13 mouse cellular contexts compared by ENCODE assay signal in genomic region chr5:30943004-30943403, GRCm38 (mm10). TPM values are rescaled to one million over a fixed set of nuclear protein-coding genes. Genes with fewer than 3 reads are reported as not detected.
A peak's percentile ranks its signal among the peaks of the same experiment; 100 is the strongest.
DNase-seq lines count a peak whose midpoint lies in the region; ATAC-seq and TF ChIP-seq lines count a peak whose summit lies in the region.
"Had no signal": no experiment of that assay in that cellular context is flagged by ENCODE, and none has a peak within 500 bp of the region (broad histone marks: within the 10 kb centered on the region; RNA-seq: fewer than 3 reads in every experiment).

No protein-coding gene starts in this region.

- H3K4me3 ChIP-seq in kidney, embryonic 15.5 days (replicated peaks), result no peak overlapping the region
- H3K4me3 ChIP-seq in CH12.LX (replicated peaks in 1 of 3; ENCODE audit: low read depth in 2 of 3, low read length in 2 of 3, poor library complexity in 1 of 3), result no peak overlapping the region
- H3K4me3 ChIP-seq in heart, embryonic 12.5 days, result no peak overlapping the region
- H3K4me3 ChIP-seq in midbrain, embryonic 13.5 days (replicated peaks), result no peak overlapping the region
- H3K4me3 ChIP-seq: hindbrain, embryonic 13.5 days had no signal

- WGBS in kidney, embryonic 15.5 days, result 96% methylated on average over 2 of the region's 2 CpGs
- 85% methylated on average over 2 of the region's 2 CpGs for WGBS in heart, embryonic 12.5 days
- 96% methylated on average over 2 of the region's 2 CpGs for WGBS in midbrain, embryonic 13.5 days

- no peak overlapping the region for H3K9ac ChIP-seq in kidney, embryonic 15.5 days
- H3K9ac ChIP-seq in CH12.LX (ENCODE audit: insufficient read depth, low read depth), result no peak overlapping the region
- H3K9ac ChIP-seq in heart, embryonic 12.5 days, result no peak overlapping the region
- H3K9ac ChIP-seq in midbrain, embryonic 13.5 days (replicated peaks), result no peak overlapping the region
- H3K9ac ChIP-seq: hindbrain, embryonic 13.5 days had no signal

- H3K4me2 ChIP-seq in kidney, embryonic 15.5 days, result no peak overlapping the region
- no peak overlapping the region for H3K4me2 ChIP-seq in CH12.LX (ENCODE audit: insufficient read depth, low read depth, poor library complexity, severe bottlenecking)
- H3K4me2 ChIP-seq in heart, embryonic 12.5 days, result no peak overlapping the region
- H3K4me2 ChIP-seq in midbrain, embryonic 13.5 days (replicated peaks), result no peak overlapping the region
- H3K4me2 ChIP-seq: hindbrain, embryonic 13.5 days had no signal

- H3K4me1 ChIP-seq in kidney, embryonic 15.5 days, result peaks cover 11% of the 10 kb centered on the region
- H3K4me1 ChIP-seq in CH12.LX (ENCODE audit: control insufficient read depth in 1 of 2, insufficient read depth in 2 of 2), result no peaks in the 10 kb centered on the region
- 0 out of 2 replicates have a peak, but pooled peaks cover 8% of the 10 kb centered on the region for H3K4me1 ChIP-seq in heart, embryonic 12.5 days (replicated peaks)
- peaks cover 11% of the 10 kb centered on the region; the same call in 1 of the 2 replicates for H3K4me1 ChIP-seq in midbrain, embryonic 13.5 days (replicated peaks)

- in situ Hi-C loops in CH12.LX (cut with MboI; ENCODE audit: low pct_ligation_motif_present, low pct_unique_long_range_greater_than_20kb, low sequenced_read_pairs), result no loop called here

- H3K27ac ChIP-seq in kidney, embryonic 15.5 days, result no peak overlapping the region
- no peak overlapping the region for H3K27ac ChIP-seq in CH12.LX (ENCODE audit: insufficient read depth, low read depth)
- no peak overlapping the region for H3K27ac ChIP-seq in heart, embryonic 12.5 days (ENCODE audit: poor library complexity, severe bottlenecking)
- no peak overlapping the region for H3K27ac ChIP-seq in midbrain, embryonic 13.5 days
- H3K27ac ChIP-seq: hindbrain, embryonic 13.5 days had no signal

- H3K27me3 ChIP-seq in kidney, embryonic 15.5 days, result peaks cover 8% of the 10 kb centered on the region; the same call in 1 of the 2 replicates
- peaks cover 6% of the 10 kb centered on the region for H3K27me3 ChIP-seq in CH12.LX (replicated peaks)
- peaks cover 16% of the 10 kb centered on the region for H3K27me3 ChIP-seq in heart, embryonic 12.5 days (replicated peaks)
- peaks cover 5% of the 10 kb centered on the region; the same call in 1 of the 2 replicates for H3K27me3 ChIP-seq in midbrain, embryonic 13.5 days

- no peaks in the 10 kb centered on the region for H3K9me3 ChIP-seq in kidney, embryonic 15.5 days (replicated peaks)
- H3K9me3 ChIP-seq in CH12.LX (replicated peaks; ENCODE audit: low read length), result no peaks in the 10 kb centered on the region
- no peaks in the 10 kb centered on the region for H3K9me3 ChIP-seq in heart, embryonic 12.5 days (replicated peaks)
- H3K9me3 ChIP-seq in midbrain, embryonic 13.5 days, result no peaks in the 10 kb centered on the region
- H3K9me3 ChIP-seq: hindbrain, embryonic 13.5 days had no signal

- TF ChIP-seq RAD21 in CH12.LX (IDR thresholded peaks at IDR 0.05; ENCODE audit: low read depth, low read length), result peak; percentile 54

- no peaks in the 10 kb centered on the region for H3K79me2 ChIP-seq in CH12.LX (replicated peaks; ENCODE audit: control insufficient read depth, extremely low read depth, insufficient read depth, poor library complexity, severe bottlenecking)

- TF ChIP-seq POLR2A in CH12.LX (IDR thresholded peaks at IDR 0.05; ENCODE audit: low read depth, low read length), result no peak

- dilution Hi-C loops in CH12.LX (cut with MboI; ENCODE audit: extremely low pct_ligation_motif_present, extremely low pct_unique_long_range_greater_than_20kb, low sequenced_read_pairs), result no loop called here

- TF ChIP-seq CTCF in CH12.LX (conservative IDR thresholded peaks at IDR 0.05 in 1 of 2, IDR thresholded peaks at IDR 0.05 in 1 of 2; ENCODE audit: low read depth in 2 of 2, low read length in 2 of 2), result peak; percentile 22 to 69; a peak in 3 of 4 replicates

- H3K36me3 ChIP-seq in kidney, embryonic 15.5 days, result no peaks in the 10 kb centered on the region
- H3K36me3 ChIP-seq in CH12.LX (replicated peaks in 1 of 2; ENCODE audit: control insufficient read depth in 1 of 2, insufficient read depth in 1 of 2, low read length in 1 of 2), result no peaks in the 10 kb centered on the region
- no peaks in the 10 kb centered on the region for H3K36me3 ChIP-seq in heart, embryonic 12.5 days
- H3K36me3 ChIP-seq in midbrain, embryonic 13.5 days, result no peaks in the 10 kb centered on the region
- H3K36me3 ChIP-seq: hindbrain, embryonic 13.5 days had no signal

- DNase-seq in kidney, adult 8-10 months, result peak; percentile 48 to 62
- DNase-seq in CH12.LX (ENCODE audit: extremely low read depth), result no peak
- DNase-seq in MN1 (ENCODE audit: low spot score), result peak; percentile 32
- peak; percentile 40 to 56 for DNase-seq in kidney, postnatal 4 days
- DNase-seq in urinary bladder, postnatal 36 days (ENCODE audit: low spot score in 2 of 2), result no peak
- DNase-seq: gastrocnemius, postnatal 25 days; right cerebral cortex, postnatal 4 days had no signal

- ATAC-seq in kidney, embryonic 15.5 days (replicated peaks; ENCODE audit: low FRiP score), result no peak
- no peak for ATAC-seq in heart, embryonic 12.5 days (ENCODE audit: insufficient number of reproducible peaks, low FRiP score)
- ATAC-seq in midbrain, embryonic 13.5 days, result no peak

- no peak for TF ChIP-seq EP300 in CH12.LX (IDR thresholded peaks at IDR 0.05; ENCODE audit: low read length)

TF ChIP-seq in CH12.LX, 34 proteins besides CTCF, POLR2A, EP300 and RAD21:
- TF ChIP-seq SMC3 (IDR thresholded peaks at IDR 0.05; ENCODE audit: low read depth, low read length) (peak; percentile 69), ELF1 (IDR thresholded peaks at IDR 0.05; ENCODE audit: low read depth, low read length) (no peak)
TF ChIP-seq in CH12.LX: peak in this region for 1.

RNA-seq across cellular contexts. Expression of gene Cgref1, which starts 2.4 kb away (rescaled TPM):
- 12.5 and 17.4 TPM in 2 replicates for polyA plus RNA-seq in kidney, embryonic 15.5 days (2015; fragmentation: Nextera tagmentation; extraction: Ambion mirVana)
- total RNA-seq in CH12.LX (2012; rRNA removed) (not detected in 2 replicates), CH12.LX (2014; rRNA removed) (not detected in 2 replicates)
- polyA plus RNA-seq in CH12.LX (2012; ENCODE audit: insufficient read length, low read depth), result not detected in 2 replicates
- 4.9 and 5.2 TPM in 2 replicates for polyA plus RNA-seq in heart, embryonic 12.5 days (2016; fragmentation: Nextera tagmentation; extraction: Ambion mirVana)
- 23.0 TPM in 2 replicates for polyA plus RNA-seq in midbrain, embryonic 13.5 days (2015; fragmentation: Nextera tagmentation; extraction: Ambion mirVana)
- total RNA-seq: megakaryocyte, adult 5-6 weeks had no signal

RNA-seq across cellular contexts. Expression of gene Preb, which starts 17.2 kb away (rescaled TPM):
- 146 and 151 TPM in 2 replicates for polyA plus RNA-seq in kidney, embryonic 15.5 days (2015; fragmentation: Nextera tagmentation; extraction: Ambion mirVana)
- total RNA-seq in CH12.LX (2012; rRNA removed), result 96.5 and 99.8 TPM in 2 replicates
- 70.9 and 87.3 TPM in 2 replicates for total RNA-seq in CH12.LX (2014; rRNA removed)
- polyA plus RNA-seq in CH12.LX (2012; ENCODE audit: insufficient read length, low read depth), result 143 and 145 TPM in 2 replicates
- polyA plus RNA-seq in heart, embryonic 12.5 days (2016; fragmentation: Nextera tagmentation; extraction: Ambion mirVana), result 86.0 and 89.0 TPM in 2 replicates
- polyA plus RNA-seq in midbrain, embryonic 13.5 days (2015; fragmentation: Nextera tagmentation; extraction: Ambion mirVana), result 108 and 129 TPM in 2 replicates

RNA-seq across cellular contexts. Expression of gene Khk, which starts 21.8 kb away (rescaled TPM):
- 29.3 and 29.7 TPM in 2 replicates for polyA plus RNA-seq in kidney, embryonic 15.5 days (2015; fragmentation: Nextera tagmentation; extraction: Ambion mirVana)
- total RNA-seq in CH12.LX (2012; rRNA removed), result 3.7 and 5.7 TPM in 2 replicates
- total RNA-seq in CH12.LX (2014; rRNA removed), result 1.9 and 2.5 TPM in 2 replicates
- polyA plus RNA-seq in CH12.LX (2012; ENCODE audit: insufficient read length, low read depth), result 2.9 and 3.7 TPM in 2 replicates
- 6.5 and 8.1 TPM in 2 replicates for polyA plus RNA-seq in heart, embryonic 12.5 days (2016; fragmentation: Nextera tagmentation; extraction: Ambion mirVana)
- 5.6 and 6.8 TPM in 2 replicates for polyA plus RNA-seq in midbrain, embryonic 13.5 days (2015; fragmentation: Nextera tagmentation; extraction: Ambion mirVana)

RNA-seq across cellular contexts. Expression of gene Tcf23, which starts 25.5 kb away (rescaled TPM):
- 1.6 and 1.8 TPM in 2 replicates for polyA plus RNA-seq in kidney, embryonic 15.5 days (2015; fragmentation: Nextera tagmentation; extraction: Ambion mirVana)
- total RNA-seq in CH12.LX (2012; rRNA removed), result not detected in 2 replicates
- total RNA-seq in CH12.LX (2014; rRNA removed), result not detected in 2 replicates
- polyA plus RNA-seq in CH12.LX (2012; ENCODE audit: insufficient read length, low read depth), result not detected in 2 replicates
- 0.18 and 0.22 TPM in 2 replicates for polyA plus RNA-seq in heart, embryonic 12.5 days (2016; fragmentation: Nextera tagmentation; extraction: Ambion mirVana)
- polyA plus RNA-seq in midbrain, embryonic 13.5 days (2015; fragmentation: Nextera tagmentation; extraction: Ambion mirVana), result not detected in 2 replicates
- total RNA-seq: megakaryocyte, adult 5-6 weeks had no signal
- polyA plus RNA-seq: hindbrain, embryonic 13.5 days; neural tube, embryonic 11.5 days had no signal

RNA-seq across cellular contexts. Expression of gene Emilin1, which starts 29.8 kb away (rescaled TPM):
- 258 and 306 TPM in 2 replicates for polyA plus RNA-seq in kidney, embryonic 15.5 days (2015; fragmentation: Nextera tagmentation; extraction: Ambion mirVana)
- total RNA-seq in CH12.LX (2012; rRNA removed) (0.34 TPM in 2 replicates), CH12.LX (2014; rRNA removed) (0.05 and 0.11 TPM in 2 replicates)
- polyA plus RNA-seq in CH12.LX (2012; ENCODE audit: insufficient read length, low read depth), result 0.33 and 0.63 TPM in 2 replicates
- 179 and 187 TPM in 2 replicates for polyA plus RNA-seq in heart, embryonic 12.5 days (2016; fragmentation: Nextera tagmentation; extraction: Ambion mirVana)
- 14.1 and 16.6 TPM in 2 replicates for polyA plus RNA-seq in midbrain, embryonic 13.5 days (2015; fragmentation: Nextera tagmentation; extraction: Ambion mirVana)

Comparison
In these comparisons a context has a peak if more than half of its experiments do, and no peak if none do; other contexts are left out.
1. DNase-seq: peak in kidney, adult 8-10 months (2 of 2), MN1 (single experiment) and kidney, postnatal 4 days (2 of 2); none in CH12.LX (single experiment) and urinary bladder, postnatal 36 days (0 of 2).